Mouse (Mus musculus) ZHBTc4 (cell line): ENCODE measurements at regions not wholly inside any gene's neighbourhood (a gene's known extent, or its start where the extent isn't known, plus 50 kb on each side); places are given as distances from the start of the nearest gene placed in this dataset.

Experiments used
- DNase-seq: peaks from one replicate; pipeline ENCODE4 v3.0.0-alpha.2; 2011; ENCODE audit warnings: low read depth, low spot score

GRCm38 (mm10) chr6:44092336-44092735, 426.3 kb upstream of the Tpk1 start:
- DNase-seq, result peak; percentile 7

GRCm38 (mm10) chr6:44081922-44082552, 416.0 kb upstream of the Tpk1 start:
- DNase-seq, result no peak

DNA sequence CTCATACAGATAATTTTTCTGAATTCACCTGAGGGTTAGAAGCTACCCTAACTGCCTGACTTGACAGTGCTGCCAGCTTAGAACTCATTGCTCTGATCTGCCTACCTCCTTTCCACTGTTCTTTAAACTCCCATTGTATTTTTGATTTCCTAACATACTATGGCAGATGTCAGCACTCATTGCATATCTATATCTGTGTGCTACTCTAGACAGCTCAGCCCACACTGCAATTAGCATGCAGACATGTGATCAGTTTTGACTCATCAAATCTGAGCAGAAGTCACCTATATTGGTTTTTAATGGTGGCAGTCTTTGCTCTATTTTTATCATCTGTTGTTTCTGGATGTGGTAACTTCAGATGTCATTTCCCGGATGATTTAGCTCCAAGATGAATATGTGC, 407.0 kb upstream of the Tpk1 start:
- DNase-seq, result no peak

DNA sequence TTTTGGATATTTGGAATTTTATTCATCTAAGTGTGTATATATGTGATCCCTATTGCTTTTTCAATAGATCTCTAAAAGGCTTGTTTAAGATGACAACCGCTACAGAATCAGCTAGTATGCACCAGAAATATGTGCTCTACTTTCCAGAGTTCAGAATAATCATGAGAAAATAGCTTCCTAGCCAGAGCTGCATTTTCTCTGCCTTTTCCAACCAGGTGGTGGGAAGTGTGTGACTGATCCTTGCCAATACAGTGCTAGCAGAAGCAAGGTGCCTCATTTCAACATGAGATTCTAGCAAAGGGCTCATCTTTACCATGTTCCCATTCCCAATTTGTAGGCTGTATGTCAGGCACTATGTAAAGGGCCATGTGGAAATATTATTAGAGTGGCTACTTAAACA, 401.8 kb upstream of the Tpk1 start:
- no peak for DNase-seq
